Mouse (Mus musculus) MEL (cell line): ENCODE measurements around the gene Spef1. TPM values are rescaled to one million over a fixed set of nuclear protein-coding genes. Genes with fewer than 3 reads are reported as not detected.

Source experiments
- DNase-seq: peaks from one replicate; pipeline ENCODE4 v3.0.0; 2011; ENCODE audit warnings: low read depth, low spot score
- H3K27ac ChIP-seq: 2 replicates; pipeline ENCODE4 v1.5.1; 2012; ENCODE audit warnings: low read depth, mild to moderate bottlenecking, control low read depth, low read length, moderate library complexity; ENCODE audit not compliant: control insufficient read depth
- H3K27me3 ChIP-seq, 2 experiments: fragments of 150-350 bp in 1 of 2; sonication (generic) in 1 of 2; 2 replicates each; pipeline ENCODE4 v1.6.1; 2012; ENCODE audit warnings: low read length in 2 of 2, mild to moderate bottlenecking in 2 of 2, improper control_type of control experiment in 1 of 2, moderate library complexity in 1 of 2; ENCODE audit not compliant: insufficient read depth in 2 of 2, control insufficient read depth in 1 of 2
- H3K36me3 ChIP-seq, 2 experiments: 2 replicates each; pipeline ENCODE4 v1.6.1; 2012 to 2014; ENCODE audit warnings: low read length in 2 of 2, improper control_type of control experiment in 1 of 2, inconsistent platforms in 1 of 2, mild to moderate bottlenecking in 1 of 2; ENCODE audit not compliant: insufficient read depth in 2 of 2, control insufficient read depth in 1 of 2
- H3K4me1 ChIP-seq, 2 experiments: fragments of 150-350 bp in 1 of 2; sonication (generic) in 1 of 2; 2 replicates each; pipeline ENCODE4 v1.6.1; 2012; ENCODE audit warnings: low read length in 2 of 2, improper control_type of control experiment in 1 of 2, mild to moderate bottlenecking in 1 of 2; ENCODE audit not compliant: insufficient read depth in 2 of 2, control insufficient read depth in 1 of 2
- H3K4me3 ChIP-seq, 2 experiments: fragments of 150-350 bp in 1 of 2; sonication (generic) in 1 of 2; 2 replicates each; pipeline ENCODE4 v1.5.1; 2012; ENCODE audit warnings: low read depth in 2 of 2, low read length in 2 of 2, mild to moderate bottlenecking in 2 of 2, moderate library complexity in 2 of 2, control low read depth in 1 of 2, improper control_type of control experiment in 1 of 2; ENCODE audit not compliant: control insufficient read depth in 1 of 2, insufficient read depth in 1 of 2
- H3K79me2 ChIP-seq: 2 replicates; pipeline ENCODE4 v1.6.1; 2012; ENCODE audit warnings: mild to moderate bottlenecking, low read length, moderate library complexity; ENCODE audit not compliant: control insufficient read depth, poor library complexity, insufficient read depth
- H3K9ac ChIP-seq: 2 replicates; pipeline ENCODE4 v1.6.1; 2012; ENCODE audit warnings: low read depth, mild to moderate bottlenecking, control low read depth, low read length, moderate library complexity; ENCODE audit not compliant: control insufficient read depth, poor library complexity, severe bottlenecking
- H3K9me3 ChIP-seq: fragments of 150-350 bp; sonication (generic); replicated peaks from 2 replicates; pipeline ENCODE4 v1.6.1; 2012; ENCODE audit warnings: mild to moderate bottlenecking, low read length, improper control_type of control experiment, moderate library complexity; ENCODE audit not compliant: insufficient read depth
- CTCF ChIP-seq, 3 experiments: IDR thresholded peaks in 2 of 3; conservative IDR thresholded peaks in 1 of 3; 2 replicates each; pipeline ENCODE4 v1.5.1; 2011 to 2012; ENCODE audit warnings: low read length in 3 of 3, low read depth in 2 of 3, mild to moderate bottlenecking in 2 of 3, improper control_type of control experiment in 1 of 3, inconsistent platforms in 1 of 3, mixed read lengths in 1 of 3, moderate library complexity in 1 of 3; ENCODE audit not compliant: control insufficient read depth in 1 of 3, insufficient read depth in 1 of 3, poor library complexity in 1 of 3, severe bottlenecking in 1 of 3
- E2F4 ChIP-seq: IDR thresholded peaks from 2 replicates; pipeline ENCODE4 v1.6.1; 2011; ENCODE audit warnings: low read depth, low read length, improper control_type of control experiment, borderline replicate concordance
- GATA1 ChIP-seq: IDR thresholded peaks from 2 replicates; pipeline ENCODE4 v1.6.1; 2011; ENCODE audit warnings: low read depth, low read length, improper control_type of control experiment
- MAX ChIP-seq: IDR thresholded peaks from 2 replicates; pipeline ENCODE4 v1.6.1; 2011; ENCODE audit warnings: low read length, improper control_type of control experiment
- MAZ ChIP-seq: IDR thresholded peaks from 2 replicates; pipeline ENCODE4 v1.6.1; 2012; ENCODE audit warnings: low read depth, mild to moderate bottlenecking, inconsistent platforms, low read length, improper control_type of control experiment
- MXI1 ChIP-seq: IDR thresholded peaks from 2 replicates; pipeline ENCODE4 v1.6.1; 2011; ENCODE audit warnings: mild to moderate bottlenecking, low read depth, low read length, improper control_type of control experiment
- MYB ChIP-seq: IDR thresholded peaks from 2 replicates; pipeline ENCODE4 v1.6.1; 2011; ENCODE audit warnings: mild to moderate bottlenecking, low read depth, low read length, improper control_type of control experiment
- NRF1 ChIP-seq: IDR thresholded peaks from 2 replicates; pipeline ENCODE4 v1.6.1; 2014; ENCODE audit warnings: low read depth, mild to moderate bottlenecking, inconsistent platforms, low read length, improper control_type of control experiment, moderate library complexity; ENCODE audit not compliant: poor library complexity, insufficient read depth, severe bottlenecking
- POLR2A ChIP-seq, 2 experiments: IDR thresholded peaks; 2 replicates each; pipeline ENCODE4 v1.6.1; 2011 to 2012; ENCODE audit warnings: low read length in 2 of 2, mild to moderate bottlenecking in 2 of 2, control low read depth in 1 of 2, improper control_type of control experiment in 1 of 2, low read depth in 1 of 2, moderate library complexity in 1 of 2; ENCODE audit not compliant: control insufficient read depth in 1 of 2, insufficient read depth in 1 of 2, poor library complexity in 1 of 2
- RAD21 ChIP-seq: IDR thresholded peaks from 2 replicates; pipeline ENCODE4 v1.6.1; 2011; ENCODE audit warnings: mild to moderate bottlenecking, low read depth, low read length, improper control_type of control experiment
- SIN3A ChIP-seq: IDR thresholded peaks from 2 replicates; pipeline ENCODE4 v1.6.1; 2012; ENCODE audit warnings: low read length, improper control_type of control experiment, inconsistent platforms
- SMC3 ChIP-seq: IDR thresholded peaks from 2 replicates; pipeline ENCODE4 v1.6.1; 2011; ENCODE audit warnings: low read depth, low read length, improper control_type of control experiment
- TAL1 ChIP-seq: IDR thresholded peaks from 2 replicates; pipeline ENCODE4 v1.6.1; 2012; ENCODE audit warnings: mild to moderate bottlenecking, inconsistent platforms, low read length, moderate library complexity, mixed read lengths
- ZC3H11A ChIP-seq: IDR thresholded peaks from 2 replicates; pipeline ENCODE4 v1.6.1; 2012; ENCODE audit warnings: low read depth, mild to moderate bottlenecking, inconsistent platforms, low read length, improper control_type of control experiment
- ZMIZ1 ChIP-seq: IDR thresholded peaks from 2 replicates; pipeline ENCODE4 v1.6.1; 2012; ENCODE audit warnings: low read depth, mild to moderate bottlenecking, inconsistent platforms, low read length, improper control_type of control experiment, moderate library complexity
- polyA plus RNA-seq, 2 experiments: library from polyadenylated mRNA; stranded (reverse) in 1 of 2; unstranded in 1 of 2; fragments of >175 nt in 1 of 2; fragments of >200 nt in 1 of 2; gene quantifications; 2 replicates each; pipeline versions ENCODE4 v1.2.1 to v1.2.4; 2012; ENCODE audit warnings: low replicate concordance in 2 of 2, low read depth in 1 of 2; ENCODE audit not compliant: insufficient read length in 2 of 2, insufficient read depth in 1 of 2, missing spikeins in 1 of 2
- total RNA-seq: library from RNA; depleted of rRNA; stranded (reverse); fragments of 300-350 nt; gene quantifications from 2 replicates; pipeline ENCODE4 v1.2.3, GENCODE M21; 2012

The Spef1 gene
- total and polyA plus RNA-seq, 3 experiments, result 1.2 to 1.8 TPM; not detected in 1

- no peak overlapping the region for H3K9ac ChIP-seq
- no peak overlapping the region for H3K27ac ChIP-seq
- peaks cover 0 to 7% of the 10 kb centered on the region in 2 experiments; a peak in 2 of 4 replicates for H3K4me1 ChIP-seq
- H3K27me3 ChIP-seq, result no peaks in the 10 kb centered on the region
- no peak for DNase-seq
- H3K79me2 ChIP-seq, result no peaks in the 10 kb centered on the region
- H3K36me3 ChIP-seq, result no peaks in the 10 kb centered on the region; a peak in 1 of 4 replicates
- no peak for TF ChIP-seq SIN3A
- H3K4me3 ChIP-seq, result no peak overlapping the region
- H3K9me3 ChIP-seq, result no peaks in the 10 kb centered on the region
Observed at GRCm38 (mm10) chr2:131143007-131143780, 43.9 kb downstream of the Spef1 start.

DNA sequence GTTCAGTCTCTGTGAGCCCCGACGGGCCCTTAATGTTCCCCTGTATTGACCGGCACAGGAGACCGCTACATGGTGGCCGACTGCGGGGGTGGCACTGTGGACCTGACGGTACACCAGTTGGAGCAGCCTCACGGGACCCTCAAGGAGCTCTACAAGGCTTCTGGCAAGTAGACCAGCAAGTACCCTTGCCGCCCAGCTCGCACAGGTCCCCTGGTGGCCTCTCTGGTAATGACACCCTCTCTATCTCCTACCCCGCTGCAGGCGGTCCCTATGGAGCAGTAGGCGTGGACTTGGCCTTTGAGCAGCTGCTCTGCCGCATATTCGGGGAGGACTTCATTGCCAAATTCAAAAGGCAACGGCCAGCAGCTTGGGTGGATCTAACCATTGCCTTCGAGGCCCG, 44.5 kb downstream of the Spef1 start:
- no peaks in the 10 kb centered on the region; a peak in 1 of 4 replicates for H3K36me3 ChIP-seq
- peak; percentile 91 for DNase-seq
- no peak overlapping the region for H3K27ac ChIP-seq
- no peaks in the 10 kb centered on the region for H3K79me2 ChIP-seq
- H3K27me3 ChIP-seq, result no peaks in the 10 kb centered on the region
- peak overlapping the region; percentile 28 to 31; a peak in 3 of 4 replicates for H3K4me3 ChIP-seq
- peak overlapping the region; percentile 46 for H3K9ac ChIP-seq
- H3K9me3 ChIP-seq, result no peaks in the 10 kb centered on the region
- peaks cover 0 to 7% of the 10 kb centered on the region in 2 experiments; a peak in 2 of 4 replicates for H3K4me1 ChIP-seq
- no peak for TF ChIP-seq MYB
- TF ChIP-seq NRF1, result no peak
- peak; percentile 73 to 84 (median 81) for TF ChIP-seq CTCF (IDR thresholded peaks at IDR 0.05 in 2 of 3, conservative IDR thresholded peaks at IDR 0.05 in 1 of 3; ENCODE audit: control insufficient read depth in 1 of 3, insufficient read depth in 1 of 3, low read depth in 2 of 3, low read length in 3 of 3, poor library complexity in 1 of 3, severe bottlenecking in 1 of 3)
- TF ChIP-seq TAL1, result no peak
- no peak for TF ChIP-seq MAZ
- TF ChIP-seq MAX, result no peak
- TF ChIP-seq SMC3, result peak; percentile 75
- no peak for TF ChIP-seq E2F4
- TF ChIP-seq POLR2A (IDR thresholded peaks at IDR 0.05; ENCODE audit: control insufficient read depth in 1 of 2, insufficient read depth in 1 of 2, low read depth in 1 of 2, low read length in 2 of 2, poor library complexity in 1 of 2), result peak in 1 of 2 experiments; percentile 22; a peak in 1 of 4 replicates
- no peak for TF ChIP-seq GATA1
- TF ChIP-seq SIN3A, result 0 out of 2 replicates have a peak, but pooled peaks have one; percentile 20
- TF ChIP-seq ZC3H11A, result peak; percentile 38
- TF ChIP-seq MXI1, result no peak
- TF ChIP-seq ZMIZ1, result 0 out of 2 replicates have a peak, but pooled peaks have one; percentile 5
- TF ChIP-seq RAD21, result peak; percentile 51
- TF ChIP-seq, all 39 proteins: peak for 7
